Mouse (Mus musculus) hindbrain, embryonic 12.5 days (tissue): ENCODE data around the gene Helz. TPM values are rescaled to one million over a fixed set of nuclear protein-coding genes. Genes with fewer than 3 reads are reported as not detected.
"Not testable (repeated sequence)": the region's sequence is repeated elsewhere in the genome, so short reads cannot be mapped to it uniquely, and the experiment has no call there.

Experiments
- ATAC-seq: fragments of 200-750 bp; cut with Nextera tagmentation; 2 replicates; pipeline ENCODE4 v1.8.0; 2017; ENCODE audit warnings: moderate TSS enrichment; ENCODE audit not compliant: low FRiP score
- H3K27ac ChIP-seq: fragments of 300-500 bp; sonication (generic); 2 replicates; pipeline ENCODE4 v1.5.1; 2016; ENCODE audit warnings: mild to moderate bottlenecking
- H3K27me3 ChIP-seq: fragments of 300-500 bp; sonication (generic); 2 replicates; pipeline ENCODE4 v1.6.1; 2016; ENCODE audit warnings: mild to moderate bottlenecking
- H3K36me3 ChIP-seq: fragments of 300-500 bp; sonication (generic); 2 replicates; pipeline ENCODE4 v1.6.1; 2016; ENCODE audit warnings: mild to moderate bottlenecking
- H3K4me1 ChIP-seq: fragments of 300-500 bp; sonication (generic); 2 replicates; pipeline ENCODE4 v1.6.1; 2016
- H3K4me2 ChIP-seq: fragments of 300-500 bp; sonication (generic); replicated peaks from 2 replicates; pipeline ENCODE4 v1.6.1; 2016; ENCODE audit warnings: mild to moderate bottlenecking
- H3K4me3 ChIP-seq: fragments of 300-500 bp; sonication (generic); 2 replicates; pipeline ENCODE4 v1.5.1; 2016; ENCODE audit warnings: mild to moderate bottlenecking
- H3K9ac ChIP-seq: fragments of 300-500 bp; sonication (generic); 2 replicates; pipeline ENCODE4 v1.6.1; 2016; ENCODE audit warnings: mild to moderate bottlenecking, moderate library complexity
- H3K9me3 ChIP-seq: fragments of 300-500 bp; sonication (generic); replicated peaks from 2 replicates; pipeline ENCODE4 v1.6.1; 2016; ENCODE audit warnings: mild to moderate bottlenecking
- WGBS: fragments of 180-500 bp; shearing (Covaris S2); methylation state at CpG from one replicate; pipeline ENCODE4 v1.1.7; 2016; 5-methylcytosine and 5-hydroxymethylcytosine counted together
- polyA plus RNA-seq: library from polyadenylated mRNA; unstranded; fragments of >200 nt; fragmentation: Nextera tagmentation; extraction: Ambion mirVana; gene quantifications from 2 replicates; pipeline ENCODE4 v1.2.1, GENCODE M21; 2016

The Helz gene
- polyA plus RNA-seq, 1 experiment from 2014 or later = 21.4 TPM

DNA sequence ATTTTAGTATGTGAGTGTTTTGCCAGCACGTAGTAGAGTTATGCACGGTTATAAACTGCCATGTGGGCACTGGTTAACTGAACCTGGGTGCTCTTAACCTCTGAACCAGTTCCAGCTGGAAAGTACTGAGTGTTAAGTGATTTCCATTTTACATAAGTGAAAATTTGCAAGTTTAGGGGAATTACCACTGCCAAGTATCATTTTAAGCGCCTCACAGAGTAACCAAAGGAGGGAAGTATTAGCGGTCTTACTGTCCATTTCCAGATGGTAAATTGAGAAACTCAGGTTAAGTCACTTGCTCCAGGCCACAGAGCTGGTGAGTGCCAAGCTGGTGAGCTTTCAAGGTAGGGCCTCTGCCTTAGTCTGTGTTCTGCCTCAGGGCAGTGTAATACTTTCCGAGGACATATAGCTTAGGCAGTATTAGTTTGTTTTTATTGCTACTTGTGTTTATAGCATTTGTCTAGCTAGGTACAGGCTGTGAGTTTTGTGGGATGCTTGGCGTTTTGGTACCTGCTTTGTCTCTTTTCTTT, 20.8 kb downstream of the Helz start:
- Histone ChIP-seq H3K36me3 (peaks cover 25% of the 10 kb centered on the region), H3K27ac (no peak overlapping the region), H3K4me2 (no peak overlapping the region), H3K4me1 (peaks cover 4% of the 10 kb centered on the region), H3K9ac (no peak overlapping the region), H3K4me3 (no peak overlapping the region), H3K27me3 (no peaks in the 10 kb centered on the region), H3K9me3 (no peaks in the 10 kb centered on the region)
- no peak for ATAC-seq
- 94% methylated on average over 6 of the region's 6 CpGs for whole genome bisulfite sequencing

GRCm38 (mm10) chr11:107570891-107571290, 23.2 kb downstream of the Helz start:
- H3K4me3 ChIP-seq, ATAC-seq, H3K27ac ChIP-seq, H3K9me3 ChIP-seq, H3K4me2 ChIP-seq, H3K4me1 ChIP-seq, H3K27me3 ChIP-seq, H3K9ac ChIP-seq: not testable (repeated sequence)
- WGBS = 77% methylated on average over 8 of the region's 8 CpGs
- peaks cover 39% of the 10 kb centered on the region for H3K36me3 ChIP-seq

- no peak overlapping the region for H3K9ac ChIP-seq
- WGBS = 94% methylated on average over 2 of the region's 2 CpGs
- H3K27ac ChIP-seq = no peak overlapping the region
- H3K4me3 ChIP-seq = no peak overlapping the region
- no peak overlapping the region for H3K4me2 ChIP-seq
- ATAC-seq = no peak
- H3K4me1 ChIP-seq = peaks cover 8% of the 10 kb centered on the region
- peaks cover 40% of the 10 kb centered on the region for H3K36me3 ChIP-seq
- no peaks in the 10 kb centered on the region for H3K27me3 ChIP-seq
- no peaks in the 10 kb centered on the region for H3K9me3 ChIP-seq
Measured at GRCm38 (mm10) chr11:107571318-107571717, 23.6 kb downstream of the Helz start.

DNA sequence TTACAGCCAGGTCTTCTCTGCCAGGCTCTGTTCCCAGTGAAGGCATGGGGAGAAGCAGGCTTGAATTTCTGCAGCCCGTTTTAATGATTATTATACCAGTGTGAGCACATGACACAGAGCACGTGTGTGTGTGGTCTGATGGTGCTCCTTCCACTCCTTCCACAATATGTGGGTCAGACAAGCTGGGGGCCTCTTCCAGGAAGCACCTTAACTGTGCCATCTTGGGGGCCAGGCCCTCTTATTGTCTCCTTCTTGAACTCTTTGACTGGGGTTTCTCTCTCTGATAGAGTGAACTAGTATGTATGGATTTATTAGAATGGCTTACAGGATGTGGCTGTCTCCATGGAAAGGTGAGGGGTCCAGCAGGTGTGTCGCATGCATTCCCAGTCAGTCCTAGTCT, 24.8 kb downstream of the Helz start:
- peaks cover 39% of the 10 kb centered on the region for H3K36me3 ChIP-seq
- no peak overlapping the region for H3K4me2 ChIP-seq
- no peak overlapping the region for H3K9ac ChIP-seq
- H3K27me3 ChIP-seq = no peaks in the 10 kb centered on the region
- H3K27ac ChIP-seq = no peak overlapping the region
- ATAC-seq = no peak
- H3K4me3 ChIP-seq = no peak overlapping the region
- WGBS = 90% methylated on average over 3 of the region's 3 CpGs
- peaks cover 8% of the 10 kb centered on the region for H3K4me1 ChIP-seq
- no peaks in the 10 kb centered on the region for H3K9me3 ChIP-seq

DNA sequence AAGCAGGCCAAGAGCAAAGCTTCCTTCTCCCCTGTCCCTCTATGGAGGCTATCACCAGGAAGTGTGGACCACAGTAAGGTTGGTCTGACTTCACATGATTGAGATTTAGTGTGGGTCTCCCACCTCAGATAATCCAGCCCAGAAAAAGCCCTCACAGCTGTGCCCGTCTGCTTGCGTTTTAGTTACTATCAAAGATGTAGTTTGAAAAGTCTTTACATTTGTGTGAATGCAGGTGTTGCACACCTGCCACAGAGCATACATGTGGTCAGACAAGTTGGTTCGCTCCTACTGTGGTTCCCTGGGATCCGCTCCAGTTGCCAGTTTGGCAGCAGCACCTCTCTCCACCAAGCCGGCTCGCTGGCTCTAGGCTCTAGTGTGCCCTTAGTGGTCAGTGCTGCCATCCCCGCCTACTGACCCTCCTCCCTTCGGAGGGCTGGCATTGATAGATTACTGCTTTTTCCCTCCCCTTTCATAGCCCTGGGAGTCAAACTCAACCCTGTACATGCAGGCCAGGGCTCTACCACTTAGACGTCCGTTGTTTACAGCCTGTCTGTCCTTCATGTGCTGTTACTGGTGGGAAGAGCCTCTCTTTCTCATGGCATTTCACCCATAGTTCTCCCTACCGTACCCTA, 25.4 kb downstream of the Helz start:
- Histone ChIP-seq H3K9ac (no peak overlapping the region), H3K27ac (no peak overlapping the region), H3K9me3 (no peaks in the 10 kb centered on the region), H3K27me3 (no peaks in the 10 kb centered on the region), H3K4me2 (no peak overlapping the region), H3K4me3 (no peak overlapping the region), H3K36me3 (peaks cover 39% of the 10 kb centered on the region), H3K4me1 (peaks cover 8% of the 10 kb centered on the region)
- no peak for ATAC-seq
- 57% methylated on average over 11 of the region's 11 CpGs for WGBS

GRCm38 (mm10) chr11:107573847-107574246, 26.1 kb downstream of the Helz start:
- Histone ChIP-seq H3K27ac (no peak overlapping the region), H3K4me1 (peaks cover 8% of the 10 kb centered on the region), H3K9ac (no peak overlapping the region), H3K27me3 (no peaks in the 10 kb centered on the region), H3K4me3 (no peak overlapping the region), H3K4me2 (no peak overlapping the region), H3K9me3 (no peaks in the 10 kb centered on the region), H3K36me3 (peaks cover 38% of the 10 kb centered on the region)
- WGBS = 58% methylated on average over 6 of the region's 6 CpGs
- no peak for ATAC-seq

DNA sequence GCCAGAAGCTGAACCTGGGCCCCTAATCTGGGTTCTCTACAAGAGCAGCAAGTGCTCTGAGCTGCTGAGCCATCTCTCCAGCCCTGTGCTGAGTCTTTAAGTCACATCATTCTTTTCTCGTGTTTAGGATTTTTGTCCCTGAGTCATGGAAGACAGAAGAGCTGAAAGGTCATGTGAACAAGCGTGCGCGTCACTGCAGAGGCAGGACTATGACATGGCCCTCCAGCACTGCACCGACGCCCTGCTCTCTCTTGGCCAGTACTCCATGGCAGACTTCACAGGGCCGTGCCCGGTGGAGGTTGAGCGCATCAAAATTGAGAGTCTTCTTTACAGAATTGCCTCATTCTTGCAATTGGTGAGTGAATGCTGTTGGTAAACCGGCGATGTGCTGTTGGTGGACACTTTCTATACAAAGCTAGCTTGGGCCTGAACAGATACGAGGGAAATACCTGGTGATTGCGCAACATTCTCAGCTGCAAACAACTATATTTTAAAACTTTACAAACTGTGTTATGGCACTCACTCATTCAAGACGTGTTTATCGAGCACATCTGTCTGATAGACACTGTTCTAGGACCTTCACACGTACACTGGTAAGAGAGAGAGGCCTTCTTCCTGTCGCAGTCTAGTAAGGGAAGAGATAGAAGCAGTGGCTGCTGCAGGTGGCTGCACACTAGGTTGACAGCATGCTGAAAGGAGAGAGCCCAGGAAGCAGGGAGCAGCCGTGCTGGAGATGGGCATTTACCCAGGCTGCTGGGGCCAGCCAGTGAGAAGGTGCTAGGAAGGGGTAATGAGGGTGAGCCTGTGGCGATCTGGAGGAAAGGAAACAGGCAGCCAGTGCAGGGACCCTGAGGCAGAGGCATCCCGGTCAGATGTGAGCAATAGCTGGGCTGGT, 27.3 kb downstream of the Helz start:
- ATAC-seq = no peak
- Histone ChIP-seq H3K4me3 (no peak overlapping the region), H3K4me1 (peaks cover 8% of the 10 kb centered on the region), H3K9me3 (no peaks in the 10 kb centered on the region), H3K36me3 (peaks cover 38% of the 10 kb centered on the region), H3K27me3 (no peaks in the 10 kb centered on the region), H3K27ac (no peak overlapping the region), H3K4me2 (no peak overlapping the region), H3K9ac (no peak overlapping the region)
- WGBS = 95% methylated on average over 20 of the region's 20 CpGs

DNA sequence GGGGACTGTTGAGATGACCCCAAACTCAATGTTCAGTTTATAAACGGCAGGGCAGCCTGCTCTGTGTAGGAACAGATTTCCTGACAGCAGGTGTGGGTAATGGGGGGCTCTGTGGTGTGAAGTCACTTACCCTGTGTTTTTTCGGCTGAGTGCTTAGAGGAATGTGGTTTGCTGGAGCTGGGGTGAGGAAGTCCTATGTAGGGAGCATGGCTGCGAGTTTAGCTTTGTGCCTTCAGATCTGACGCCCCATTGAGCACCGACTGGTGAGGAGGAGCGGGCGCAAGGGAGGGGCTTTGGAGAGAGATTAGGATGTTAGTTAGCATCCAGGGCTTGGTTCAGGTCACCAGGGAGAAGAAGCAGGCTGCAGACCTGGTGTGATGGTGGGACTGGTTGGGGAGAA, 28.5 kb downstream of the Helz start:
- no peak for ATAC-seq
- Histone ChIP-seq H3K9ac (no peak overlapping the region), H3K27ac (no peak overlapping the region), H3K4me1 (peaks cover 8% of the 10 kb centered on the region), H3K4me2 (no peak overlapping the region), H3K4me3 (no peak overlapping the region), H3K9me3 (no peaks in the 10 kb centered on the region), H3K36me3 (peaks cover 45% of the 10 kb centered on the region), H3K27me3 (no peaks in the 10 kb centered on the region)
- WGBS = 86% methylated on average over 7 of the region's 7 CpGs

GRCm38 (mm10) chr11:107577400-107577799, 29.7 kb downstream of the Helz start:
- Histone ChIP-seq H3K9ac (no peak overlapping the region), H3K4me2 (no peak overlapping the region), H3K36me3 (peaks cover 45% of the 10 kb centered on the region), H3K4me3 (no peak overlapping the region), H3K4me1 (peaks cover 8% of the 10 kb centered on the region), H3K9me3 (no peaks in the 10 kb centered on the region), H3K27ac (no peak overlapping the region), H3K27me3 (no peaks in the 10 kb centered on the region)
- WGBS = 85% methylated on average over 8 of the region's 8 CpGs
- no peak for ATAC-seq

GRCm38 (mm10) chr11:107578226-107578625, 30.5 kb downstream of the Helz start:
- H3K4me3 ChIP-seq = no peak overlapping the region
- H3K9me3 ChIP-seq = no peaks in the 10 kb centered on the region
- peaks cover 45% of the 10 kb centered on the region for H3K36me3 ChIP-seq
- H3K9ac ChIP-seq = no peak overlapping the region
- no peak overlapping the region for H3K4me2 ChIP-seq
- WGBS = 71% methylated on average over 7 of the region's 7 CpGs
- H3K4me1 ChIP-seq = peaks cover 6% of the 10 kb centered on the region
- no peak overlapping the region for H3K27ac ChIP-seq
- no peak for ATAC-seq
- no peaks in the 10 kb centered on the region for H3K27me3 ChIP-seq

GRCm38 (mm10) chr11:107580786-107581185, 33.1 kb downstream of the Helz start:
- no peak overlapping the region for H3K4me3 ChIP-seq
- H3K9ac ChIP-seq = no peak overlapping the region
- H3K27ac ChIP-seq = no peak overlapping the region
- 96% methylated on average over 4 of the region's 4 CpGs for WGBS
- no peaks in the 10 kb centered on the region for H3K27me3 ChIP-seq
- H3K36me3 ChIP-seq = peaks cover 32% of the 10 kb centered on the region
- no peak for ATAC-seq
- no peaks in the 10 kb centered on the region for H3K4me1 ChIP-seq
- no peak overlapping the region for H3K4me2 ChIP-seq
- no peaks in the 10 kb centered on the region for H3K9me3 ChIP-seq

DNA sequence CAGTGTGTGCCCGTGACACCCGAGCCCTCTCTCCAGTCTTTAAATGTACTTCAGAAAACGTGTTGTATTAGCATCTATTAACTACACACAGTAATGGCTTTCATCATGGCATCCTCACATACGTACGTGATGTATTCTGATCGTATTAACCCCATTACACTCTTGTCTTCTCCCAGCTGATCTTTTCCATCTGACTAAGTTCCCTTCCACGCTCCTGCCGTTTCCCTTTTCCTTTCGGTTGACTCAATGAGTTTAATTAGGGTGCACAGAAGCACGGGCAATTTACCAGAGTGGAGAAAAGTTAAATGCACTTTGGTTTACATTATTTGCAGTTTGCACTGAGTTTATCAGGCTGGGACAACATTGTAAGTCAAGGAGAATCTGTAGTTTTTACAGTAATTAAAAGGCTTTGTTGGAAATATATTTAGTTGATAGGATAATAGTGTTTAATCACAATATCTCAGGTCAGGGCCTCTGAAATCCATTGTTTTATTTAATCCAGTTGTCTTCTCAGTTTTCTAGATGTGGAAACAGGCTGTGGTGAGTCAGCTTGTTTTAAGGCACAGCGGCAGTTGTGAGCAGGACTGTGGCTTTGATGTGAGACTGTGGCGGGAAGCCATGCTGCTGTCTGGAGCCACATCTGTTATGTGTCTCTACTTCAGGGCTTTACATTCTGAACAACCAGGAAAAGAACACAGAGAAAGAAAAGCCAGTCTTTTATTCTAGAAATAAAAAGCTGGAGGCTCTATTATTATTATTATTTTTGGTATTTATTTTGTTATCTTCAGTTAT, 37.1 kb downstream of the Helz start:
- Histone ChIP-seq H3K4me2 (no peak overlapping the region), H3K4me1 (no peaks in the 10 kb centered on the region), H3K9me3 (no peaks in the 10 kb centered on the region), H3K27ac (no peak overlapping the region), H3K36me3 (peaks cover 18% of the 10 kb centered on the region), H3K27me3 (no peaks in the 10 kb centered on the region), H3K9ac (no peak overlapping the region), H3K4me3 (no peak overlapping the region)
- WGBS = 69% methylated on average over 12 of the region's 12 CpGs
- ATAC-seq = no peak
